Comparison of ENCODE assay signal across 8 mouse cellular contexts in the genomic region with DNA sequence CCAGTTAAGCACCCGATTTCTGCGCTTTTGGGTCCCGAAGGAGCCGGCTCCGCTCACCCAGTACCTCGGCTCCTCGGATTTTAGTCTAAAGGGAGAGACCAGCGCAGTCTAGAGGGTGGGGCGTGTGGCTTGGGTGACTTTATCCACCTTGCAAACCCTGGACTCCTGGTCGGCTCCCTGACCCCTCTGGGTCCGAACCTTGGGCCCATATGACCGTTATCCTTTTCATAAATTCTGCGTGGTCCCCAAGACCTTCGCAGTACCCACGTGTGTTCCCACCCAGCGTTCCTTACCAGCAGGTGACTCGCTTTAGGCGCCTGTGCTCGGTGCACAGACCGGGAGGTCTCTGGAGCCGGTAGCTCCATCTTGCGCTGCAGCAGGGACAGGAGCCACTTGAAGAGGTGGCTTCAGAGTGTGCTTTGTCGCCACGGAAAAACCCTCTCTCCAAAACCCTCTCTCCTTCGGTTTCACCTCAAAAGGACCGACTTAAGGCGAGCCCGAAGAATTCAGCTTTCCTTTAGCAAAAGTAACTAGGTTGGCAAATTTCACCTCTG.
DNase-seq lines count a peak whose midpoint lies in the region; ATAC-seq and TF ChIP-seq lines count a peak whose summit lies in the region.

No protein-coding gene starts in this region.

- peaks cover 10% of the 10 kb centered on the region; the same call in 1 of the 2 replicates for H3K4me1 ChIP-seq in heart, embryonic 12.5 days (replicated peaks)
- H3K4me1 ChIP-seq in bone marrow, adult 2 months (ENCODE audit: control insufficient read depth, insufficient read depth, low read length): no peaks in the 10 kb centered on the region
- peaks cover 8% of the 10 kb centered on the region; the same call in 1 of the 2 replicates for H3K4me1 ChIP-seq in forebrain, postnatal 0 days (ENCODE audit: insufficient read depth)
- 0 out of 2 replicates have a peak, but pooled peaks cover 6% of the 10 kb centered on the region for H3K4me1 ChIP-seq in liver, embryonic 13.5 days (replicated peaks)

- H3K4me3 ChIP-seq in heart, embryonic 12.5 days: peak overlapping the region; percentile 76
- peak overlapping the region; percentile 37 for H3K4me3 ChIP-seq in bone marrow, adult 2 months (replicated peaks; ENCODE audit: control insufficient read depth, low read depth, low read length)
- peak overlapping the region; percentile 80 for H3K4me3 ChIP-seq in forebrain, postnatal 0 days (ENCODE audit: low read depth, low read length)
- peak overlapping the region; percentile 53 for H3K4me3 ChIP-seq in liver, embryonic 13.5 days (replicated peaks)

- H3K4me2 ChIP-seq in heart, embryonic 12.5 days: peak overlapping the region; percentile 96
- peak overlapping the region; percentile 78 for H3K4me2 ChIP-seq in forebrain, postnatal 0 days (ENCODE audit: low read depth)
- peak overlapping the region; percentile 67 for H3K4me2 ChIP-seq in liver, embryonic 13.5 days

- peak overlapping the region; percentile 67 for H3K9ac ChIP-seq in heart, embryonic 12.5 days
- peak overlapping the region; percentile 80 for H3K9ac ChIP-seq in forebrain, postnatal 0 days
- H3K9ac ChIP-seq in liver, embryonic 13.5 days: no peak overlapping the region

- no peak for DNase-seq in heart, adult 18-20 months
- peak; percentile 65 for DNase-seq in forebrain, postnatal 0 days
- no peak for DNase-seq in liver, embryonic 13.5 days
- DNase-seq in right cerebral cortex, postnatal 4 days: peak; percentile 36
- no peak for DNase-seq in ovary, postnatal 10 days (ENCODE audit: low spot score)
- DNase-seq in urinary bladder, postnatal 10 days (ENCODE audit: low spot score): no peak

- no peaks in the 10 kb centered on the region for H3K9me3 ChIP-seq in heart, embryonic 12.5 days (replicated peaks)
- H3K9me3 ChIP-seq in forebrain, postnatal 0 days (ENCODE audit: low read length): no peaks in the 10 kb centered on the region
- H3K9me3 ChIP-seq in liver, embryonic 13.5 days (replicated peaks): no peaks in the 10 kb centered on the region

- H3K27ac ChIP-seq in heart, embryonic 12.5 days (ENCODE audit: poor library complexity, severe bottlenecking): no peak overlapping the region
- H3K27ac ChIP-seq in bone marrow, adult 2 months (ENCODE audit: control insufficient read depth, insufficient read depth, low read depth, low read length, poor library complexity): no peak overlapping the region
- H3K27ac ChIP-seq in forebrain, postnatal 0 days (ENCODE audit: low read depth, low read length): peak overlapping the region; percentile 72
- no peak overlapping the region for H3K27ac ChIP-seq in liver, embryonic 13.5 days

- TF ChIP-seq CTCF in bone marrow, adult 2 months (IDR thresholded peaks at IDR 0.05; ENCODE audit: control insufficient read depth, insufficient read depth, low read length): no peak
- TF ChIP-seq CTCF in forebrain, postnatal 0 days (IDR thresholded peaks at IDR 0.05; ENCODE audit: low read depth): no peak

- no peaks in the 10 kb centered on the region for H3K36me3 ChIP-seq in heart, embryonic 12.5 days
- no peaks in the 10 kb centered on the region for H3K36me3 ChIP-seq in forebrain, postnatal 0 days (ENCODE audit: insufficient read depth)
- H3K36me3 ChIP-seq in liver, embryonic 13.5 days: no peaks in the 10 kb centered on the region

- TF ChIP-seq POLR2A in bone marrow, adult 2 months (IDR thresholded peaks at IDR 0.05; ENCODE audit: borderline replicate concordance, control insufficient read depth, low read depth, low read length): no peak

- peak; percentile 63 for ATAC-seq in heart, embryonic 12.5 days (ENCODE audit: insufficient number of reproducible peaks, low FRiP score)
- peak; percentile 61 for ATAC-seq in forebrain, postnatal 0 days
- ATAC-seq in liver, embryonic 13.5 days (ENCODE audit: low read depth): no peak

- 2% methylated on average over 28 of the region's 28 CpGs for WGBS in heart, embryonic 12.5 days
- WGBS in bone marrow, adult 2 months: under 1% methylated on average over 28 of the region's 28 CpGs
- WGBS in forebrain, postnatal 0 days: under 1% methylated on average over 28 of the region's 28 CpGs
- under 1% methylated on average over 27 of the region's 28 CpGs for WGBS in liver, embryonic 13.5 days (ENCODE audit: insufficient replicate concordance)

- peaks cover 11% of the 10 kb centered on the region; the same call in 1 of the 2 replicates for H3K27me3 ChIP-seq in heart, embryonic 12.5 days (replicated peaks)
- H3K27me3 ChIP-seq in forebrain, postnatal 0 days (ENCODE audit: insufficient read depth, low read length): no peaks in the 10 kb centered on the region
- H3K27me3 ChIP-seq in liver, embryonic 13.5 days: peaks cover 32% of the 10 kb centered on the region

Comparison
In these comparisons a context has a peak if more than half of its experiments do, and no peak if none do; other contexts are left out.
1. DNase-seq: peak in forebrain, postnatal 0 days (single experiment) and right cerebral cortex, postnatal 4 days (single experiment); none in heart, adult 18-20 months (0 of 2), liver, embryonic 13.5 days (single experiment), ovary, postnatal 10 days (single experiment) and urinary bladder, postnatal 10 days (single experiment).
2. Peak in every context shown above with its lines, with median percentiles within 50 percentile points of each other: H3K4me2 ChIP-seq and H3K4me3 ChIP-seq.